Mouse (Mus musculus): ENCODE measurements at regions not wholly inside any gene's neighbourhood (a gene's known extent, or its start where the extent isn't known, plus 50 kb on each side); places are given as distances from the start of the nearest gene placed in this dataset.

GRCm38 (mm10) chr15:88091390-88091789 lies 508.7 kb upstream of the Zdhhc25 start:
- peak; percentile 51 for TF ChIP-seq CTCF (conservative IDR thresholded peaks at IDR 0.05; ENCODE audit: low read length)
- TF ChIP-seq POU5F1 (IDR thresholded peaks at IDR 0.05; ENCODE audit: borderline replicate concordance, low read length): no peak
- TF ChIP-seq NANOG (IDR thresholded peaks at IDR 0.05; ENCODE audit: borderline replicate concordance, low read length): no peak
